Mouse (Mus musculus) MEL (cell line): ENCODE measurements around the gene Rgs8. TPM values are rescaled to one million over a fixed set of nuclear protein-coding genes. Genes with fewer than 3 reads are reported as not detected.

Source experiments
- DNase-seq: peaks from one replicate; pipeline ENCODE4 v3.0.0; 2011; ENCODE audit warnings: low read depth, low spot score
- H3K27ac ChIP-seq: 2 replicates; pipeline ENCODE4 v1.5.1; 2012; ENCODE audit warnings: low read depth, mild to moderate bottlenecking, control low read depth, low read length, moderate library complexity; ENCODE audit not compliant: control insufficient read depth
- H3K27me3 ChIP-seq, 2 experiments: fragments of 150-350 bp in 1 of 2; sonication (generic) in 1 of 2; 2 replicates each; pipeline ENCODE4 v1.6.1; 2012; ENCODE audit warnings: low read length in 2 of 2, mild to moderate bottlenecking in 2 of 2, improper control_type of control experiment in 1 of 2, moderate library complexity in 1 of 2; ENCODE audit not compliant: insufficient read depth in 2 of 2, control insufficient read depth in 1 of 2
- H3K36me3 ChIP-seq, 2 experiments: 2 replicates each; pipeline ENCODE4 v1.6.1; 2012 to 2014; ENCODE audit warnings: low read length in 2 of 2, improper control_type of control experiment in 1 of 2, inconsistent platforms in 1 of 2, mild to moderate bottlenecking in 1 of 2; ENCODE audit not compliant: insufficient read depth in 2 of 2, control insufficient read depth in 1 of 2
- H3K4me1 ChIP-seq, 2 experiments: fragments of 150-350 bp in 1 of 2; sonication (generic) in 1 of 2; 2 replicates each; pipeline ENCODE4 v1.6.1; 2012; ENCODE audit warnings: low read length in 2 of 2, improper control_type of control experiment in 1 of 2, mild to moderate bottlenecking in 1 of 2; ENCODE audit not compliant: insufficient read depth in 2 of 2, control insufficient read depth in 1 of 2
- H3K4me3 ChIP-seq, 2 experiments: fragments of 150-350 bp in 1 of 2; sonication (generic) in 1 of 2; 2 replicates each; pipeline ENCODE4 v1.5.1; 2012; ENCODE audit warnings: low read depth in 2 of 2, low read length in 2 of 2, mild to moderate bottlenecking in 2 of 2, moderate library complexity in 2 of 2, control low read depth in 1 of 2, improper control_type of control experiment in 1 of 2; ENCODE audit not compliant: control insufficient read depth in 1 of 2, insufficient read depth in 1 of 2
- H3K79me2 ChIP-seq: 2 replicates; pipeline ENCODE4 v1.6.1; 2012; ENCODE audit warnings: mild to moderate bottlenecking, low read length, moderate library complexity; ENCODE audit not compliant: control insufficient read depth, poor library complexity, insufficient read depth
- H3K9ac ChIP-seq: 2 replicates; pipeline ENCODE4 v1.6.1; 2012; ENCODE audit warnings: low read depth, mild to moderate bottlenecking, control low read depth, low read length, moderate library complexity; ENCODE audit not compliant: control insufficient read depth, poor library complexity, severe bottlenecking
- H3K9me3 ChIP-seq: fragments of 150-350 bp; sonication (generic); replicated peaks from 2 replicates; pipeline ENCODE4 v1.6.1; 2012; ENCODE audit warnings: mild to moderate bottlenecking, low read length, improper control_type of control experiment, moderate library complexity; ENCODE audit not compliant: insufficient read depth
- CHD1 ChIP-seq: IDR thresholded peaks from 2 replicates; pipeline ENCODE4 v1.6.1; 2012; ENCODE audit warnings: low read depth, mild to moderate bottlenecking, inconsistent platforms, low read length, improper control_type of control experiment
- CHD2 ChIP-seq: IDR thresholded peaks from 2 replicates; pipeline ENCODE4 v1.6.1; 2011; ENCODE audit warnings: low read length, improper control_type of control experiment
- CTCF ChIP-seq, 3 experiments: IDR thresholded peaks in 2 of 3; conservative IDR thresholded peaks in 1 of 3; 2 replicates each; pipeline ENCODE4 v1.5.1; 2011 to 2012; ENCODE audit warnings: low read length in 3 of 3, low read depth in 2 of 3, mild to moderate bottlenecking in 2 of 3, improper control_type of control experiment in 1 of 3, inconsistent platforms in 1 of 3, mixed read lengths in 1 of 3, moderate library complexity in 1 of 3; ENCODE audit not compliant: control insufficient read depth in 1 of 3, insufficient read depth in 1 of 3, poor library complexity in 1 of 3, severe bottlenecking in 1 of 3
- EP300 ChIP-seq, 2 experiments: IDR thresholded peaks; 2 replicates each; pipeline ENCODE4 v1.6.1; 2011; ENCODE audit warnings: improper control_type of control experiment in 2 of 2, low read length in 2 of 2, low read depth in 1 of 2, mild to moderate bottlenecking in 1 of 2
- ETS1 ChIP-seq: IDR thresholded peaks from 2 replicates; pipeline ENCODE4 v1.6.1; 2012; ENCODE audit warnings: low read depth, mild to moderate bottlenecking, inconsistent platforms, low read length, improper control_type of control experiment, moderate library complexity
- GABPA ChIP-seq: IDR thresholded peaks from 2 replicates; pipeline ENCODE4 v1.6.1; 2012; ENCODE audit warnings: low read depth, mild to moderate bottlenecking, inconsistent platforms, low read length, improper control_type of control experiment, moderate library complexity
- GATA1 ChIP-seq: IDR thresholded peaks from 2 replicates; pipeline ENCODE4 v1.6.1; 2011; ENCODE audit warnings: low read depth, low read length, improper control_type of control experiment
- HCFC1 ChIP-seq: IDR thresholded peaks from 2 replicates; pipeline ENCODE4 v1.6.1; 2012; ENCODE audit warnings: low read depth, mild to moderate bottlenecking, inconsistent platforms, low read length, improper control_type of control experiment, moderate library complexity
- JUND ChIP-seq: IDR thresholded peaks from 2 replicates; pipeline ENCODE4 v1.6.1; 2011; ENCODE audit warnings: low read depth, mild to moderate bottlenecking, improper control_type of control experiment, low read length
- KAT2A ChIP-seq: conservative IDR thresholded peaks from 2 replicates; pipeline ENCODE4 v1.6.1; 2012; ENCODE audit warnings: low read depth, low read length, improper control_type of control experiment, inconsistent platforms
- MAFK ChIP-seq: IDR thresholded peaks from 2 replicates; pipeline ENCODE4 v1.6.1; 2011; ENCODE audit warnings: low read depth, mild to moderate bottlenecking, low read length, improper control_type of control experiment, borderline replicate concordance
- MAZ ChIP-seq: IDR thresholded peaks from 2 replicates; pipeline ENCODE4 v1.6.1; 2012; ENCODE audit warnings: low read depth, mild to moderate bottlenecking, inconsistent platforms, low read length, improper control_type of control experiment
- MXI1 ChIP-seq: IDR thresholded peaks from 2 replicates; pipeline ENCODE4 v1.6.1; 2011; ENCODE audit warnings: mild to moderate bottlenecking, low read depth, low read length, improper control_type of control experiment
- POLR2A ChIP-seq, 2 experiments: IDR thresholded peaks; 2 replicates each; pipeline ENCODE4 v1.6.1; 2011 to 2012; ENCODE audit warnings: low read length in 2 of 2, mild to moderate bottlenecking in 2 of 2, control low read depth in 1 of 2, improper control_type of control experiment in 1 of 2, low read depth in 1 of 2, moderate library complexity in 1 of 2; ENCODE audit not compliant: control insufficient read depth in 1 of 2, insufficient read depth in 1 of 2, poor library complexity in 1 of 2
- POLR2AphosphoS2 ChIP-seq: IDR thresholded peaks from 2 replicates; pipeline ENCODE4 v1.6.1; 2011; ENCODE audit warnings: low read length, improper control_type of control experiment
- SIN3A ChIP-seq: IDR thresholded peaks from 2 replicates; pipeline ENCODE4 v1.6.1; 2012; ENCODE audit warnings: low read length, improper control_type of control experiment, inconsistent platforms
- SMC3 ChIP-seq: IDR thresholded peaks from 2 replicates; pipeline ENCODE4 v1.6.1; 2011; ENCODE audit warnings: low read depth, low read length, improper control_type of control experiment
- ZKSCAN1 ChIP-seq: IDR thresholded peaks from 2 replicates; pipeline ENCODE4 v1.6.1; 2012; ENCODE audit warnings: low read depth, mild to moderate bottlenecking, inconsistent platforms, low read length, improper control_type of control experiment, moderate library complexity
- ZNF384 ChIP-seq: IDR thresholded peaks from 2 replicates; pipeline ENCODE4 v1.6.1; 2012; ENCODE audit warnings: low read depth, mild to moderate bottlenecking, inconsistent platforms, low read length, improper control_type of control experiment
- polyA plus RNA-seq, 2 experiments: library from polyadenylated mRNA; stranded (reverse) in 1 of 2; unstranded in 1 of 2; fragments of >175 nt in 1 of 2; fragments of >200 nt in 1 of 2; gene quantifications; 2 replicates each; pipeline versions ENCODE4 v1.2.1 to v1.2.4; 2012; ENCODE audit warnings: low replicate concordance in 2 of 2, low read depth in 1 of 2; ENCODE audit not compliant: insufficient read length in 2 of 2, insufficient read depth in 1 of 2, missing spikeins in 1 of 2
- total RNA-seq: library from RNA; depleted of rRNA; stranded (reverse); fragments of 300-350 nt; gene quantifications from 2 replicates; pipeline ENCODE4 v1.2.3, GENCODE M21; 2012

Gene Rgs8
- total and polyA plus RNA-seq, 3 experiments, result not detected

- Histone ChIP-seq H3K4me3 (no peak overlapping the region), H3K4me1 (no peaks in the 10 kb centered on the region)
- TF ChIP-seq SIN3A (no peak), POLR2A (IDR thresholded peaks at IDR 0.05; ENCODE audit: control insufficient read depth in 1 of 2, insufficient read depth in 1 of 2, low read depth in 1 of 2, low read length in 2 of 2, poor library complexity in 1 of 2) (no peak), MAFK (no peak), KAT2A (no peak), GABPA (no peak), CTCF (IDR thresholded peaks at IDR 0.05 in 2 of 3, conservative IDR thresholded peaks at IDR 0.05 in 1 of 3; ENCODE audit: control insufficient read depth in 1 of 3, insufficient read depth in 1 of 3, low read depth in 2 of 3, low read length in 3 of 3, poor library complexity in 1 of 3, severe bottlenecking in 1 of 3) (no peak), CHD1 (no peak), CHD2 (no peak), SMC3 (no peak), ETS1 (no peak), MXI1 (no peak)
- TF ChIP-seq, all 39 proteins: peak for 0
- DNase-seq, result no peak
- no peaks in the 10 kb centered on the region for H3K27me3 ChIP-seq
- no peaks in the 10 kb centered on the region for H3K9me3 ChIP-seq
- no peak overlapping the region for H3K9ac ChIP-seq
- no peaks in the 10 kb centered on the region for H3K79me2 ChIP-seq
- no peaks in the 10 kb centered on the region for H3K36me3 ChIP-seq
- no peak overlapping the region for H3K27ac ChIP-seq
Observed at GRCm38 (mm10) chr1:153653674-153654073, 849 bp downstream of the Rgs8 start.

- H3K9me3 ChIP-seq, result no peaks in the 10 kb centered on the region
- TF ChIP-seq POLR2AphosphoS2 (no peak), MAZ (no peak), EP300 (IDR thresholded peaks at IDR 0.05; ENCODE audit: low read depth in 1 of 2, low read length in 2 of 2) (no peak), ZNF384 (no peak), SIN3A (no peak), GATA1 (no peak), POLR2A (IDR thresholded peaks at IDR 0.05; ENCODE audit: control insufficient read depth in 1 of 2, insufficient read depth in 1 of 2, low read depth in 1 of 2, low read length in 2 of 2, poor library complexity in 1 of 2) (no peak), JUND (no peak), ZKSCAN1 (no peak), HCFC1 (no peak)
- TF ChIP-seq, all 39 proteins: peak for 0
- Histone ChIP-seq H3K27ac (no peak overlapping the region), H3K9ac (no peak overlapping the region), H3K4me1 (no peaks in the 10 kb centered on the region), H3K79me2 (no peaks in the 10 kb centered on the region), H3K27me3 (no peaks in the 10 kb centered on the region), H3K36me3 (no peaks in the 10 kb centered on the region), H3K4me3 (no peak overlapping the region)
- no peak for DNase-seq
Observed at GRCm38 (mm10) chr1:153659666-153660065, 6.8 kb downstream of the Rgs8 start.
